8 mouse cellular contexts compared by ENCODE assay signal in genomic region chr14:79425979-79426729, GRCm38 (mm10). TPM values are rescaled to one million over a fixed set of nuclear protein-coding genes. Genes with fewer than 3 reads are reported as not detected.
DNase-seq lines count a peak whose midpoint lies in the region; ATAC-seq lines count a peak whose summit lies in the region.

Kbtbd7 (plus strand) TSS chr14:79426511.

- H3K4me2 ChIP-seq in heart, embryonic 13.5 days: peak within 1 kb of the TSS; percentile 64
- H3K4me2 ChIP-seq in liver, embryonic 12.5 days: peak within 1 kb of the TSS; percentile 62
- peak within 1 kb of the TSS; percentile 40 for H3K4me2 ChIP-seq in stomach, embryonic 16.5 days (ENCODE audit: low read depth, low read length)

- peaks cover 31% of the 10 kb centered on the region for H3K36me3 ChIP-seq in heart, embryonic 13.5 days
- H3K36me3 ChIP-seq in liver, embryonic 12.5 days: peaks cover 11% of the 10 kb centered on the region
- H3K36me3 ChIP-seq in stomach, embryonic 16.5 days (ENCODE audit: control insufficient read depth, insufficient read depth, low read length): peaks cover 11% of the 10 kb centered on the region; the same call in 1 of the 2 replicates

- ATAC-seq in heart, embryonic 13.5 days (ENCODE audit: extremely low read depth, insufficient number of reproducible peaks, low FRiP score, low TSS enrichment): peak; percentile 99
- ATAC-seq in liver, embryonic 12.5 days: peak; percentile 100
- ATAC-seq in stomach, embryonic 16.5 days (ENCODE audit: insufficient read depth, low FRiP score): peak; percentile 99

- no peaks in the 10 kb centered on the region for H3K27me3 ChIP-seq in heart, embryonic 13.5 days (replicated peaks)
- H3K27me3 ChIP-seq in liver, embryonic 12.5 days (replicated peaks): no peaks in the 10 kb centered on the region
- H3K27me3 ChIP-seq in stomach, embryonic 16.5 days (ENCODE audit: control insufficient read depth, insufficient read depth, low read length): no peaks in the 10 kb centered on the region

- peak within 1 kb of the TSS; percentile 77 for H3K9ac ChIP-seq in heart, embryonic 13.5 days
- peak within 1 kb of the TSS; percentile 69 for H3K9ac ChIP-seq in liver, embryonic 12.5 days
- H3K9ac ChIP-seq in stomach, embryonic 16.5 days (ENCODE audit: low read length): peak within 1 kb of the TSS; percentile 72

- peaks cover 4% of the 10 kb centered on the region; the same call in 1 of the 2 replicates for H3K4me1 ChIP-seq in brown adipose tissue, adult 24 weeks (ENCODE audit: control insufficient read depth, insufficient read depth, insufficient read length, low read length)
- H3K4me1 ChIP-seq in heart, embryonic 13.5 days: no peaks in the 10 kb centered on the region; the same call in 1 of the 2 replicates
- H3K4me1 ChIP-seq in liver, embryonic 12.5 days: peaks cover 14% of the 10 kb centered on the region
- no peaks in the 10 kb centered on the region for H3K4me1 ChIP-seq in stomach, embryonic 16.5 days (ENCODE audit: control insufficient read depth, insufficient read depth, low read length)

- peak; percentile 97 for DNase-seq in CD4-positive, CD25-positive, alpha-beta regulatory T cell, adult 2 months (ENCODE audit: low read depth, low spot score)
- DNase-seq in fat pad, adult 2 months (ENCODE audit: extremely low read depth, low read depth, low spot score): peak; percentile 51
- peak; percentile 95 for DNase-seq in kidney, postnatal 10 days
- DNase-seq in neural tube, embryonic 10.5 days (ENCODE audit: extremely low spot score, low spot score): peak; percentile 90

- peaks cover 13% of the 10 kb centered on the region for H3K9me3 ChIP-seq in heart, embryonic 13.5 days
- H3K9me3 ChIP-seq in liver, embryonic 12.5 days (replicated peaks): no peaks in the 10 kb centered on the region
- H3K9me3 ChIP-seq in stomach, embryonic 16.5 days (replicated peaks; ENCODE audit: control insufficient read depth, low read length): peaks cover 10% of the 10 kb centered on the region

- H3K27ac ChIP-seq in brown adipose tissue, adult 24 weeks (replicated peaks; ENCODE audit: low read depth, low read length): peak within 1 kb of the TSS; percentile 60
- H3K27ac ChIP-seq in heart, embryonic 13.5 days (replicated peaks): peak within 1 kb of the TSS; percentile 89
- peak within 1 kb of the TSS; percentile 95 for H3K27ac ChIP-seq in liver, embryonic 12.5 days
- H3K27ac ChIP-seq in stomach, embryonic 16.5 days (ENCODE audit: low read length): peak within 1 kb of the TSS; percentile 80

- WGBS in heart, embryonic 13.5 days: under 1% methylated on average over 44 of the region's 44 CpGs
- WGBS in liver, embryonic 12.5 days (ENCODE audit: insufficient replicate concordance): under 1% methylated on average over 44 of the region's 44 CpGs
- WGBS in stomach, embryonic 16.5 days: under 1% methylated on average over 40 of the region's 44 CpGs

- peak within 1 kb of the TSS; percentile 61 for H3K4me3 ChIP-seq in brown adipose tissue, adult 24 weeks (ENCODE audit: insufficient read depth, low read depth, low read length)
- peak within 1 kb of the TSS; percentile 53 for H3K4me3 ChIP-seq in heart, embryonic 13.5 days
- H3K4me3 ChIP-seq in liver, embryonic 12.5 days: peak within 1 kb of the TSS; percentile 60
- peak within 1 kb of the TSS; percentile 55 for H3K4me3 ChIP-seq in stomach, embryonic 16.5 days (replicated peaks; ENCODE audit: low read length)

RNA-seq across cellular contexts. Expression of gene Kbtbd7, which starts in this region (rescaled TPM):
- 2.8 and 3.5 TPM in 2 replicates for polyA plus RNA-seq in brown adipose tissue, adult 24 weeks (2012; ENCODE audit: insufficient read depth, insufficient read length, missing spikeins)
- 7.0 and 7.1 TPM in 2 replicates for polyA plus RNA-seq in heart, embryonic 13.5 days (2015; fragmentation: Nextera tagmentation; extraction: Ambion mirVana)
- 5.7 and 6.2 TPM in 2 replicates for polyA plus RNA-seq in liver, embryonic 12.5 days (2016; fragmentation: Nextera tagmentation; extraction: Ambion mirVana)
- polyA plus RNA-seq in stomach, embryonic 16.5 days (2015; fragmentation: Nextera tagmentation; extraction: Ambion mirVana): 8.9 and 10.1 TPM in 2 replicates

Comparison
In these comparisons a context has a peak if more than half of its experiments do, and no peak if none do; other contexts are left out.
1. Peak in every context shown above with its lines: DNase-seq, ATAC-seq, H3K4me3 ChIP-seq and H3K27ac ChIP-seq.